Mouse (Mus musculus) forebrain, embryonic 13.5 days (tissue): ENCODE measurements around the gene Atf1. TPM values are rescaled to one million over a fixed set of nuclear protein-coding genes. Genes with fewer than 3 reads are reported as not detected.

Experiments used
- ATAC-seq: fragments of 200-750 bp; cut with Nextera tagmentation; 2 replicates; pipeline ENCODE4 v1.8.0; 2017
- H3K27ac ChIP-seq: fragments of 300-500 bp; sonication (generic); 2 replicates; pipeline ENCODE4 v1.5.1; 2015; ENCODE audit warnings: inconsistent platforms, mild to moderate bottlenecking, moderate library complexity
- H3K27me3 ChIP-seq: fragments of 300-500 bp; sonication (generic); 2 replicates; pipeline ENCODE4 v1.6.1; 2015; ENCODE audit warnings: mild to moderate bottlenecking, inconsistent platforms
- H3K36me3 ChIP-seq: fragments of 300-500 bp; sonication (generic); 2 replicates; pipeline ENCODE4 v1.6.1; 2015; ENCODE audit warnings: mild to moderate bottlenecking, inconsistent platforms; ENCODE audit not compliant: poor library complexity, severe bottlenecking
- H3K4me1 ChIP-seq: fragments of 300-500 bp; sonication (generic); 2 replicates; pipeline ENCODE4 v1.6.1; 2015; ENCODE audit warnings: inconsistent platforms
- H3K4me2 ChIP-seq: fragments of 300-500 bp; sonication (generic); 2 replicates; pipeline ENCODE4 v1.6.1; 2015; ENCODE audit warnings: inconsistent platforms, mild to moderate bottlenecking, moderate library complexity
- H3K4me3 ChIP-seq: fragments of 300-500 bp; sonication (generic); 2 replicates; pipeline ENCODE4 v1.5.1; 2015; ENCODE audit warnings: mild to moderate bottlenecking, inconsistent platforms
- H3K9ac ChIP-seq: fragments of 300-500 bp; sonication (generic); 2 replicates; pipeline ENCODE4 v1.6.1; 2015; ENCODE audit warnings: mild to moderate bottlenecking, inconsistent platforms
- H3K9me3 ChIP-seq: fragments of 300-500 bp; sonication (generic); replicated peaks from 2 replicates; pipeline ENCODE4 v1.6.1; 2016; ENCODE audit warnings: inconsistent platforms
- WGBS: fragments of 180-500 bp; shearing (Covaris S2); methylation state at CpG from one replicate; pipeline ENCODE4 v1.1.7; 2015; 5-methylcytosine and 5-hydroxymethylcytosine counted together
- polyA plus RNA-seq: library from polyadenylated mRNA; unstranded; fragments of >200 nt; fragmentation: Nextera tagmentation; extraction: Ambion mirVana; gene quantifications from 2 replicates; pipeline ENCODE4 v1.2.1, GENCODE M21; 2015

Gene Atf1
- polyA plus RNA-seq, 1 experiment from 2014 or later = 27.8 TPM

- Histone ChIP-seq H3K9ac (no peak overlapping the region), H3K36me3 (peaks cover 87% of the 10 kb centered on the region), H3K4me3 (no peak overlapping the region), H3K9me3 (no peaks in the 10 kb centered on the region), H3K27ac (no peak overlapping the region), H3K27me3 (no peaks in the 10 kb centered on the region), H3K4me2 (no peak overlapping the region), H3K4me1 (no peaks in the 10 kb centered on the region)
- ATAC-seq = no peak
- 87% methylated on average over 14 of the region's 14 CpGs for WGBS
Observed at GRCm38 (mm10) chr15:100188962-100189404, 38.6 kb upstream of the Atf1 start.

DNA sequence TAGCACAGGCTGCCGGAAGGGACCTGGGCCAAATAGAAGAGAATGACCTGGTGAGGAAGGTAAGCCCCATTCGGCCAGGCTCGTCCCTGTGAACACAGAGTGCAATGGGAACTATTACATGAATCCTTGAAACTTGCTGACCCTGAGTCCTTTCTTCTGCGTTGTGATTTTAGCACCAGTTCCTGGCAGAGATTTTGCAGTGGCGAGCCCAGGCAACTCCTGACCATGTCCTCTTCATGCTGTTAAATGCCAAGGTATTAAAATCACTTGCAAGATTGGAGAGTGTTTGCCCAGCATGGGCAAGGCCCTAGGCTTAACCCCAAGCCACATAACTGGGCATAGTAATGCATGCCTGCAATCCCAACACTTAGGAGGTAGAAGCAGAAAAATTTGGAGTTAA lies 37.5 kb upstream of the Atf1 start:
- Histone ChIP-seq H3K4me1 (no peaks in the 10 kb centered on the region), H3K27ac (no peak overlapping the region), H3K36me3 (peaks cover 87% of the 10 kb centered on the region), H3K4me2 (no peak overlapping the region), H3K4me3 (no peak overlapping the region), H3K27me3 (no peaks in the 10 kb centered on the region), H3K9me3 (no peaks in the 10 kb centered on the region), H3K9ac (no peak overlapping the region)
- 96% methylated on average over 5 of the region's 5 CpGs for WGBS
- ATAC-seq = no peak

- 92% methylated on average over 11 of the region's 11 CpGs for WGBS
- peaks cover 93% of the 10 kb centered on the region for H3K36me3 ChIP-seq
- H3K4me3 ChIP-seq = no peak overlapping the region
Observed at GRCm38 (mm10) chr15:100198983-100199745, 28.5 kb upstream of the Atf1 start.

GRCm38 (mm10) chr15:100199790-100200189 lies 27.8 kb upstream of the Atf1 start:
- 87% methylated on average over 3 of the region's 3 CpGs for WGBS
- H3K27me3 ChIP-seq = no peaks in the 10 kb centered on the region
- ATAC-seq = no peak
- no peak overlapping the region for H3K9ac ChIP-seq
- no peak overlapping the region for H3K27ac ChIP-seq
- H3K4me1 ChIP-seq = no peaks in the 10 kb centered on the region
- no peak overlapping the region for H3K4me3 ChIP-seq
- H3K4me2 ChIP-seq = no peak overlapping the region
- peaks cover 93% of the 10 kb centered on the region for H3K36me3 ChIP-seq
- H3K9me3 ChIP-seq = no peaks in the 10 kb centered on the region

More at GRCm38 (mm10) chr15:100198983-100199745, 28.5 kb upstream of the Atf1 start:
- Histone ChIP-seq H3K4me2 (no peak overlapping the region), H3K4me1 (no peaks in the 10 kb centered on the region), H3K9me3 (no peaks in the 10 kb centered on the region), H3K27me3 (no peaks in the 10 kb centered on the region), H3K27ac (no peak overlapping the region), H3K9ac (no peak overlapping the region)
- ATAC-seq = no peak

GRCm38 (mm10) chr15:100201806-100202205 lies 25.8 kb upstream of the Atf1 start:
- Histone ChIP-seq H3K27me3 (no peaks in the 10 kb centered on the region), H3K4me2 (no peak overlapping the region), H3K36me3 (peaks cover 95% of the 10 kb centered on the region), H3K4me3 (no peak overlapping the region), H3K4me1 (no peaks in the 10 kb centered on the region), H3K27ac (no peak overlapping the region), H3K9ac (no peak overlapping the region), H3K9me3 (no peaks in the 10 kb centered on the region)
- no peak for ATAC-seq
- 87% methylated on average over 3 of the region's 3 CpGs for WGBS

DNA sequence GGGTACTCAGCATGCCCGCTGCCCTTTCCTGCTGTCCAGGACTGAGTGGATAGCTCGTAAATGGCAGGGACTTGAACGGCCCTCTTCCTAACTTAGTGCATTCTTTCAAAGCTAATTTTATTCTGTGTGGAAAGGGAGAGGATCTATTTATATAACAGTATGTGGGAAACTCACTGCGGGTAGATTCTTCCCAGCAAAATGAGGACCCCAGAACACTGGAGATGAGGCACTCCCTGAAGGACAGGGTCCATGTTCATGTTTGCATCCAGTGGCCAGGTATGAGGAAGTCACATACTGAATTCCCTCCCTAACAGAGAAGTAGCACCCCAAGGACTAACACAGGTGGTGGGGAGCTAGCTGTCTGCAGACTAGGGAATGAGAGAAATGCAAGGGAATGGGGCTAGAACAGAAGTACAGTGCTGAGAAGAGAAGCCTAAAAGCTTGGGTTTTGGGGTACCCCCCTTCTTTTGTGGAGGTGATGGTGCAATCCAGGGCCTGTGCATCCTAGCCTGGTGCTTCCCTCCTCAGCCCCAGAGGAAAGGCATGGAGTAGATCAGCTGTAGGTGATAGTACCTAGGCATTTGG lies 25.1 kb upstream of the Atf1 start:
- ATAC-seq = no peak
- no peak overlapping the region for H3K4me2 ChIP-seq
- H3K4me3 ChIP-seq = no peak overlapping the region
- H3K27me3 ChIP-seq = no peaks in the 10 kb centered on the region
- no peaks in the 10 kb centered on the region for H3K4me1 ChIP-seq
- H3K36me3 ChIP-seq = peaks cover 95% of the 10 kb centered on the region
- 94% methylated on average over 4 of the region's 4 CpGs for WGBS
- no peak overlapping the region for H3K27ac ChIP-seq
- no peaks in the 10 kb centered on the region for H3K9me3 ChIP-seq
- H3K9ac ChIP-seq = peak overlapping the region; percentile 18; the same call in 1 of the 2 replicates

DNA sequence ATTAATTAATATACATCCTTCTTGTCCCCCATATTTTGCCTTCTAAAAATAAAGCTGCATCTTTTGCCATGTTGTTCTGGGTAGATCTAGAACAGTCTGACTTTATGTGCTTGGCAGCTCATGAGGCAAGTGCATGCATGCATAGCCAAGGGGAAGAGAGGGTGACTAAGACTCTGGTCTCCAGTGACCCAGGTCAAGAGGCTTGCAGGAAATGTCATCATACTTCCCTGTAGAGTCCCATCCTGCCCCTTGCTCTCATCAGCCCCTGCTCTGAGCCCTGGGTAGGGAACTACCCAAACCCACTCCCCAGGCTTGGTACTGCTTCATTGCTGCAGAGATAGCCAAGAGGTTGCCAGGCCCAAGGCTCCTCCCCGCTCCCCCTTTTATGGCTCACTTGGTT lies 23.0 kb upstream of the Atf1 start:
- WGBS = 100% methylated on average over 1 of the region's 1 CpGs
- Histone ChIP-seq H3K27ac (no peak overlapping the region), H3K36me3 (peaks cover 94% of the 10 kb centered on the region), H3K4me1 (no peaks in the 10 kb centered on the region), H3K9me3 (no peaks in the 10 kb centered on the region), H3K4me2 (no peak overlapping the region), H3K27me3 (no peaks in the 10 kb centered on the region), H3K9ac (no peak overlapping the region), H3K4me3 (no peak overlapping the region)
- no peak for ATAC-seq

GRCm38 (mm10) chr15:100210013-100210412 lies 17.6 kb upstream of the Atf1 start:
- Histone ChIP-seq H3K36me3 (peaks cover 96% of the 10 kb centered on the region), H3K4me3 (no peak overlapping the region)
- 96% methylated on average over 3 of the region's 3 CpGs for WGBS

DNA sequence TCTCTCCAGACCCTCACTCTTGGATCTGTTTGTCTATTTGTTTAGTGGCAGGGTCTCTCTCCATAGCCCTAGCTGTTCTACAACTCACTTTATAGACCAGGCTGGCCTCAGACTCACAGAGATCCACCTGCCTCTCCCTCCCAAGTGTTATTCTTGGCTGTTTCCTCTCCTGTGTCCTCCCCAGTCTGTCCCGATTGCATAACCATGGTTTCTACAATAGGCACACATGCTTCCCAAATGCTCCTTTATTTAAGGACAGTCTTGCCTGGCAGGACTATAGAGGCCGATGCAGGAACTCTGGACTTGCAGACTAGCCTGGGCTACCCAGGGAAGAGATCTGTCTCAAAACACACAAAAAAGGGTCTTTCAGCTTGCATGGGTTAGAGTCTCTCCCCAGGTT lies 14.3 kb upstream of the Atf1 start:
- peaks cover 92% of the 10 kb centered on the region for H3K36me3 ChIP-seq
- 91% methylated on average over 2 of the region's 2 CpGs for WGBS
- H3K9ac ChIP-seq = no peak overlapping the region

More at GRCm38 (mm10) chr15:100210013-100210412, 17.6 kb upstream of the Atf1 start:
- Histone ChIP-seq H3K27ac (no peak overlapping the region), H3K9ac (no peak overlapping the region), H3K27me3 (no peaks in the 10 kb centered on the region), H3K4me1 (no peaks in the 10 kb centered on the region), H3K4me2 (no peak overlapping the region), H3K9me3 (no peaks in the 10 kb centered on the region)
- no peak for ATAC-seq

GRCm38 (mm10) chr15:100215092-100215491 lies 12.5 kb upstream of the Atf1 start:
- Histone ChIP-seq H3K9me3 (no peaks in the 10 kb centered on the region), H3K27ac (no peak overlapping the region), H3K27me3 (no peaks in the 10 kb centered on the region), H3K9ac (no peak overlapping the region), H3K4me3 (no peak overlapping the region), H3K36me3 (peaks cover 77% of the 10 kb centered on the region), H3K4me1 (no peaks in the 10 kb centered on the region), H3K4me2 (no peak overlapping the region)
- ATAC-seq = no peak
- 94% methylated on average over 11 of the region's 11 CpGs for WGBS

More for the DNA sequence above, 14.3 kb upstream of the Atf1 start:
- Histone ChIP-seq H3K27ac (no peak overlapping the region), H3K9me3 (no peaks in the 10 kb centered on the region), H3K27me3 (no peaks in the 10 kb centered on the region), H3K4me3 (no peak overlapping the region), H3K4me2 (no peak overlapping the region), H3K4me1 (no peaks in the 10 kb centered on the region)
- no peak for ATAC-seq

DNA sequence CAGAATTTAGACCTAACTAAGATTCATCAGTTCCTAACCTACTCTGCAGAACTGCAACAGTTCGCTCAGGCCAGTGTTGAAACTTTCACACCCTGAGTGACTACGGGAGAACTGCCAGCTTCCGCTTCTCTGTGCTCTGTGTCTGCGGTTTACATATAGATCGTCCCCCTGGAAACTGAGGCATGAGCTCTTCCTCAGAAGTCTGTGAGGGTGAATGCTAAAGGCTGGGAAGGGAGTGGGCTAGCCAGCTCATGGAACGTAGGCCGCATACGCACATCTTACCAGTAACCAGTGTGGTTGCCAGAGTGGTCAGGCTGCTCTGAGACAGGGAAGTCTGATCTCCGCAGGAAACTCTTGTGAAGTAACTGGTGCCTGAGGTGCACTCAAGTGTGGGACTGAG lies 11.4 kb upstream of the Atf1 start:
- no peak overlapping the region for H3K4me2 ChIP-seq

GRCm38 (mm10) chr15:100218018-100218417 lies 9.6 kb upstream of the Atf1 start:
- Histone ChIP-seq H3K9ac (no peak overlapping the region), H3K4me2 (no peak overlapping the region), H3K9me3 (peaks cover 5% of the 10 kb centered on the region), H3K36me3 (peaks cover 51% of the 10 kb centered on the region), H3K4me3 (no peak overlapping the region), H3K27me3 (no peaks in the 10 kb centered on the region), H3K27ac (no peak overlapping the region), H3K4me1 (no peaks in the 10 kb centered on the region)
- no peak for ATAC-seq
- 95% methylated on average over 3 of the region's 3 CpGs for WGBS

More for the DNA sequence above, 11.4 kb upstream of the Atf1 start:
- 93% methylated on average over 9 of the region's 9 CpGs for WGBS
- no peak overlapping the region for H3K9ac ChIP-seq
- no peaks in the 10 kb centered on the region for H3K27me3 ChIP-seq
- no peaks in the 10 kb centered on the region for H3K9me3 ChIP-seq
- no peak for ATAC-seq
- no peak overlapping the region for H3K4me3 ChIP-seq
- H3K36me3 ChIP-seq = peaks cover 66% of the 10 kb centered on the region
- no peak overlapping the region for H3K27ac ChIP-seq
- no peaks in the 10 kb centered on the region for H3K4me1 ChIP-seq
